Mouse (Mus musculus): Measurements from ENCODE around the gene Sertad2.

GRCm38 (mm10) chr11:20613223-20613622 is 70.2 kb downstream of the Sertad2 start:
- TF ChIP-seq GATA1 (IDR thresholded peaks at IDR 0.05; ENCODE audit: borderline replicate concordance, low read length) (no peak), FLI1 (IDR thresholded peaks at IDR 0.05; ENCODE audit: low read length) (no peak)

All from megakaryocyte, embryonic 14.5 days (primary cell).